Mouse (Mus musculus): Measurements from ENCODE around the gene Ncor1. TPM values are rescaled to one million over a fixed set of nuclear protein-coding genes. Genes with fewer than 3 reads are reported as not detected.

The Ncor1 gene
- polyA plus RNA-seq (2014; fragmentation: Nextera tagmentation; extraction: Ambion mirVana): 141 and 150 TPM in 2 replicates

DNA sequence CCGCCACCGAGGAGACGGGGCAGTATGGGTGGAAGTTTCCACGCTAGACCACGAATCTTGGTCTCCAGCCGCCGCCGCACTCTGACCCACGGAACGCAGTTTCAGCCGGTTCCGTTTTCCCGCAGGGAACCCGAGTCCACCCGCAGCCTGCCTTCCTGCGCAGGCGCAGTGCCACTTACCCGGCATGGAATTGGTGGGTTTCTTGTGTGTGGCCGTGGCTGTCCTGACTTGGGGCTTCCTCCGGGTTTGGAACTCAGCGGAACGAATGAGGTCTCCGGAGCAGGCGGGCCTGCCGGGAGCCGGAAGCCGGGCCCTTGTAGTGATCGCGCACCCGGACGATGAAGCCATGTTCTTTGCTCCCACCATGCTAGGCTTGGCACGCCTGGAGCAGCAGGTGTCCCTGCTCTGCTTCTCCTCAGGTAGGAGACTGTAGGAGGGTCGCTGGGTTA is at the start of gene Ncor1, which contains the start of gene Pigl:
Gene Ncor1, minus strand, starts transcription at position 266 of the 449 bp plus-strand sequence.
Gene Pigl, plus strand, starts transcription at position 185 of the 449 bp plus-strand sequence.
- H3K4me3 ChIP-seq (ENCODE audit: control insufficient read depth in 1 of 2, insufficient read depth in 1 of 2, low read depth in 1 of 2, low read length in 2 of 2): peak within 1 kb of the TSS; percentile 96 to 98
- H3K27ac ChIP-seq (replicated peaks in 1 of 2; ENCODE audit: control insufficient read depth in 1 of 2, insufficient read depth in 1 of 2, low read depth in 2 of 2, low read length in 2 of 2): peak within 1 kb of the TSS; percentile 98 to 100
- H3K9ac ChIP-seq (ENCODE audit: low read length): peak within 1 kb of the TSS; percentile 99
- peaks cover 0 to 14% of the 10 kb centered on the region in 2 experiments; a peak in 2 of 4 replicates for H3K4me1 ChIP-seq (ENCODE audit: control insufficient read depth in 2 of 2, insufficient read depth in 2 of 2, low read length in 2 of 2)
- no peaks in the 10 kb centered on the region for H3K27me3 ChIP-seq (ENCODE audit: control insufficient read depth, insufficient read depth, low read length)
- peak; percentile 72 for ATAC-seq (ENCODE audit: insufficient number of reproducible peaks, insufficient read depth, low FRiP score, low read depth)
- H3K4me2 ChIP-seq (ENCODE audit: low read length): peak within 1 kb of the TSS; percentile 93
- H3K9me3 ChIP-seq (ENCODE audit: control insufficient read depth, low read length): no peaks in the 10 kb centered on the region
- under 1% methylated on average over 33 of the region's 33 CpGs for WGBS
- H3K36me3 ChIP-seq (ENCODE audit: control insufficient read depth, insufficient read depth, low read length): no peaks in the 10 kb centered on the region

DNA sequence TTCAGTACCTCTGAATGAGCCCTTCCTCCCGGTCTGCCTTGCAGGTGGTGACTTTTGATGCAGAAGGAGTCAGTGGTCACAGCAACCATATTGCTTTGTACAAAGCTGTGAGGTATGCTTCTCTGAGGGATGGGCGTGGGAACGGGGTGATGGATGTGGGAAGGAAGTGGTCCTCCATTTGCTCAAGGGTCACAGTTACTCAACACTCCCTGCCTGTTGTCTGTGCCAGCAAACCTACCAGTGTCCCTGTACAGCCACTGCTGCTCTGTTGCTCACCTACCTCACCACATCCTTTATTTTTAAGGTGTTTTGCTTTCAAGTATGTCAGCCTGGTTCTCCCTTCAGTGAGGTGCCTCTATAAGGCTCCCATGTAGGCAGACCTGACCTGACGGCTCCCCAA is 49.3 kb upstream of the Ncor1 start:
- H3K4me3 ChIP-seq (ENCODE audit: control insufficient read depth in 1 of 2, insufficient read depth in 1 of 2, low read depth in 1 of 2, low read length in 2 of 2): no peak overlapping the region
- H3K27ac ChIP-seq (replicated peaks in 1 of 2; ENCODE audit: control insufficient read depth in 1 of 2, insufficient read depth in 1 of 2, low read depth in 2 of 2, low read length in 2 of 2): no peak overlapping the region
- no peaks in the 10 kb centered on the region for H3K4me1 ChIP-seq (ENCODE audit: control insufficient read depth in 2 of 2, insufficient read depth in 2 of 2, low read length in 2 of 2)
- 85% methylated on average over 4 of the region's 4 CpGs for WGBS
- H3K9ac ChIP-seq (ENCODE audit: low read length): no peak overlapping the region
- no peaks in the 10 kb centered on the region for H3K36me3 ChIP-seq (ENCODE audit: control insufficient read depth, insufficient read depth, low read length)
- H3K9me3 ChIP-seq (ENCODE audit: control insufficient read depth, low read length): no peaks in the 10 kb centered on the region
- ATAC-seq (ENCODE audit: insufficient number of reproducible peaks, insufficient read depth, low FRiP score, low read depth): no peak
- no peak overlapping the region for H3K4me2 ChIP-seq (ENCODE audit: low read length)
- H3K27me3 ChIP-seq (ENCODE audit: control insufficient read depth, insufficient read depth, low read length): no peaks in the 10 kb centered on the region

DNA sequence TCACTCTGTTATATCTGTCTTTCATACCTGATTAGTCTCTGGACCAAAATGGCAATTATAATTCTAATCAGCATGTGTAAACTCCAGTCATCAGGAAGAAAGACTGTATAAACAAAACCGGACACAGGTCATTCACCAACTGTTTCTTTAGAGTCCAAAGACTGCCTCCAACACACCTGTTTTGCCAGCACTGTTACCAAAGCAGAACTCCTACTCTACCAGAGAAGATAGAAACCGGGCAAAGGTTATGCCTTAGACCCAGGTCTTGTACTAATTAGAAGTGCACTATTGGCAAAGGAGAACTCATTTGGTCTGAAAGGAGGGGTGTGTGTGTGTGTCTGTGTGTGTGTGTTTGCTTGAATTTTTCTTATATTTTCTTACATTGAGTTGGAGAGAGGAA is 42.2 kb upstream of the Ncor1 start:
- Histone ChIP-seq H3K9me3 (ENCODE audit: control insufficient read depth, low read length) (no peaks in the 10 kb centered on the region), H3K36me3 (ENCODE audit: control insufficient read depth, insufficient read depth, low read length) (no peaks in the 10 kb centered on the region), H3K9ac (ENCODE audit: low read length) (no peak overlapping the region), H3K4me2 (ENCODE audit: low read length) (no peak overlapping the region), H3K4me1 (ENCODE audit: control insufficient read depth in 2 of 2, insufficient read depth in 2 of 2, low read length in 2 of 2) (peaks cover 1 to 7% of the 10 kb centered on the region in 2 experiments), H3K27me3 (ENCODE audit: control insufficient read depth, insufficient read depth, low read length) (no peaks in the 10 kb centered on the region), H3K4me3 (ENCODE audit: control insufficient read depth in 1 of 2, insufficient read depth in 1 of 2, low read depth in 1 of 2, low read length in 2 of 2) (no peak overlapping the region), H3K27ac (replicated peaks in 1 of 2; ENCODE audit: control insufficient read depth in 1 of 2, insufficient read depth in 1 of 2, low read depth in 2 of 2, low read length in 2 of 2) (no peak overlapping the region)
- WGBS: 82% methylated on average over 2 of the region's 2 CpGs
- no peak for ATAC-seq (ENCODE audit: insufficient number of reproducible peaks, insufficient read depth, low FRiP score, low read depth)

DNA sequence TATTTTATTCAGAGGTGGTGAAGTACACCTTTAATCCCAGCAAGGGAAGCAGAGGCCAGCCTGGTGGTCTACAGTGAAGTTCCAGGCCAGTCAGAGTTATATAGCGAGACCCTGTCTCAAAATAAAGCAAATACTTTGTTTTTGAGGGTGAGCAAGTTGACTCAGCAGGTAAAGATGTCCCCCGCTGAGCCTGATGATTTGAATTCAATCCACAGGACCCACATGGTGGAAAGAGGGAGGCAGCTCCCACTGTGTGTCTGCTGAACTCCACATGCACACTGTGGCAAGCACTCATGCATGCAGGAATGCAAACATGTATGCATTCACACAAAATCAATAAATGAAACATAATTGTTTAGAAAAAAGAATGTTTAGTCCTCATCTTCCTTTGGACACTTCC is 40.5 kb upstream of the Ncor1 start:
- no peak overlapping the region for H3K4me3 ChIP-seq (ENCODE audit: control insufficient read depth in 1 of 2, insufficient read depth in 1 of 2, low read depth in 1 of 2, low read length in 2 of 2)
- 88% methylated on average over 2 of the region's 2 CpGs for WGBS
- no peaks in the 10 kb centered on the region for H3K9me3 ChIP-seq (ENCODE audit: control insufficient read depth, low read length)
- H3K4me1 ChIP-seq (ENCODE audit: control insufficient read depth in 2 of 2, insufficient read depth in 2 of 2, low read length in 2 of 2): peaks cover 13 to 21% of the 10 kb centered on the region in 2 experiments
- H3K36me3 ChIP-seq (ENCODE audit: control insufficient read depth, insufficient read depth, low read length): no peaks in the 10 kb centered on the region
- no peak for ATAC-seq (ENCODE audit: insufficient number of reproducible peaks, insufficient read depth, low FRiP score, low read depth)
- no peak overlapping the region for H3K27ac ChIP-seq (replicated peaks in 1 of 2; ENCODE audit: control insufficient read depth in 1 of 2, insufficient read depth in 1 of 2, low read depth in 2 of 2, low read length in 2 of 2)
- H3K27me3 ChIP-seq (ENCODE audit: control insufficient read depth, insufficient read depth, low read length): no peaks in the 10 kb centered on the region
- H3K9ac ChIP-seq (ENCODE audit: low read length): no peak overlapping the region
- no peak overlapping the region for H3K4me2 ChIP-seq (ENCODE audit: low read length)

DNA sequence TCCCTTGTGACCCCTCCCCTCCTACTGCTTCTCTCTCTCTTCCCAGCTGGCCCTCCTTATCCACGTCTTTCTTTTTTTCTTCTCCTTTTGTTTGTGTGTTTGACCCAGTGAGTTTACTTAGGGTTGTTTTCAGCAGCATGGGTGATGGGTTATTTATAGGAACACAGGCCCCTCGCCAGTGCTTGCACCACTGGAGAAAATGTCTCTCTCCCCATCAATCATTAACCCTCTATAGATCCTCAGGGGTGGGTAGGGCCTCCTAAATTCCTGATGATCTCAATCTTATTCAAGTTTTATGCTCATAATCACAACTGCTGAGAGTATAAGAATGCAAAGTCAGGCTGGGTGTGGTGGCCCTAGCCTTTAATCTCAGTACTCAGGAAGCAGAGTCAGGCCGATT is 38.8 kb upstream of the Ncor1 start:
- Histone ChIP-seq H3K4me2 (ENCODE audit: low read length) (no peak overlapping the region), H3K27ac (replicated peaks in 1 of 2; ENCODE audit: control insufficient read depth in 1 of 2, insufficient read depth in 1 of 2, low read depth in 2 of 2, low read length in 2 of 2) (no peak overlapping the region), H3K4me3 (ENCODE audit: control insufficient read depth in 1 of 2, insufficient read depth in 1 of 2, low read depth in 1 of 2, low read length in 2 of 2) (no peak overlapping the region), H3K4me1 (ENCODE audit: control insufficient read depth in 2 of 2, insufficient read depth in 2 of 2, low read length in 2 of 2) (peaks cover 13 to 21% of the 10 kb centered on the region in 2 experiments), H3K9me3 (ENCODE audit: control insufficient read depth, low read length) (no peaks in the 10 kb centered on the region), H3K27me3 (ENCODE audit: control insufficient read depth, insufficient read depth, low read length) (no peaks in the 10 kb centered on the region), H3K9ac (ENCODE audit: low read length) (no peak overlapping the region), H3K36me3 (ENCODE audit: control insufficient read depth, insufficient read depth, low read length) (no peaks in the 10 kb centered on the region)
- ATAC-seq (ENCODE audit: insufficient number of reproducible peaks, insufficient read depth, low FRiP score, low read depth): no peak
- 46% methylated on average over 3 of the region's 3 CpGs for WGBS

DNA sequence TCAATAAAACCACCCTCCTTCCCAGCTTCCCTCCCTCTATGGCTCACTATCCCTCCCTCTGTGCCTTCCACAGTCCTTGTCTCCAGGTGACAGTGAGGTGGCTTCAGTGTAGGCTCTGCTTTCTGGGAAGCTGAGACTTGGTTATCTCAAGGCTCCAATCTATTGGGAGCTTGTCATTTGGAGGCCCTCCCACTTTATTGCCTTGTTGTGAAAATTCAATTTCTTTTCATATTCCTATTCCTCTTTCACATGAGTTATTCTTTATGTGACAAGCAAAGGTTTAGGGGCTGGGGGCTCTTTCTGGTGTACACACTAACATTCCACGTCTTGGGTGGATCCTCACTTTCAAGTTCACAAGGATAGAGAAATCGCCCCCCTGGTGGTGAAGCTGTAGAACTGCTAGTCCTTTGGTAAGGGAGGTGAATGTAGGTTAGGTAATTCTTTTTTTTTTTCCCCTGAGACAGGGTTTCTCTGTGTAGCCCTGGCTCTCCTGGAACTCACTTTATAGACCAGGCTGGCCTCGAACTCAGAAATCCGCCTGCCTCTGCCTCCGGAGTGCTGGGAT is 37.9 kb upstream of the Ncor1 start:
- Histone ChIP-seq H3K9ac (ENCODE audit: low read length) (no peak overlapping the region), H3K4me1 (ENCODE audit: control insufficient read depth in 2 of 2, insufficient read depth in 2 of 2, low read length in 2 of 2) (peaks cover 13 to 21% of the 10 kb centered on the region in 2 experiments), H3K4me3 (ENCODE audit: control insufficient read depth in 1 of 2, insufficient read depth in 1 of 2, low read depth in 1 of 2, low read length in 2 of 2) (no peak overlapping the region), H3K36me3 (ENCODE audit: control insufficient read depth, insufficient read depth, low read length) (no peaks in the 10 kb centered on the region), H3K9me3 (ENCODE audit: control insufficient read depth, low read length) (no peaks in the 10 kb centered on the region), H3K27me3 (ENCODE audit: control insufficient read depth, insufficient read depth, low read length) (no peaks in the 10 kb centered on the region), H3K4me2 (ENCODE audit: low read length) (no peak overlapping the region), H3K27ac (replicated peaks in 1 of 2; ENCODE audit: control insufficient read depth in 1 of 2, insufficient read depth in 1 of 2, low read depth in 2 of 2, low read length in 2 of 2) (no peak overlapping the region)
- ATAC-seq (ENCODE audit: insufficient number of reproducible peaks, insufficient read depth, low FRiP score, low read depth): no peak
- WGBS: 55% methylated on average over 5 of the region's 5 CpGs

DNA sequence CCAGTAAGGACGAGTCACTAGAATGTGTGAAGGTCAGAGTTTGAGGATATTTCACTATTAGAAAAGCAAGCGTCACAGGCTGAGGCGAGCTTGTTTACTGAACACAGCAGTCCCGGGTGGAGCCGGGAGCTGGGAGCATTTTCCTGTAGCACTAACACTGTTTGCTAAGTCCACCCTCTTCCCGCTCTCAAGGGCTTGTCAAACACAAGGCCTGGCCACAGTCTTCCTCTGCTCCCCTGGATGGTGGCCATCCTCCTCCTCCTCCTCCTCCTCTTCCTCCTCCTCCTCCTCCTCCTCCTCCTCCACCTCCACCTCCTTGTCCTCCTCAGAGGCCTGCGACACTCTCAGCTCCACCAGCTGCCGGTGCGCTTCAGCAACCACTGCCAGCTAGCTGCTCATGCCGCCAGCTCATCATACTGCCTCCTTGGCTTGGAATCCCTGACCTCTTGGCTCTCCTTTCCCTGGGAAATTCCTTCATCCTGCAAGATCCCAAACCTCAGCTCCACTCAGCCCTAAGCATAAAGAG is 37.0 kb upstream of the Ncor1 start:
- H3K9ac ChIP-seq (ENCODE audit: low read length): peak overlapping the region; percentile 39

More for the DNA sequence above, 37.0 kb upstream of the Ncor1 start:
- no peak for ATAC-seq (ENCODE audit: insufficient number of reproducible peaks, insufficient read depth, low FRiP score, low read depth)
- H3K9me3 ChIP-seq (ENCODE audit: control insufficient read depth, low read length): no peaks in the 10 kb centered on the region
- H3K36me3 ChIP-seq (ENCODE audit: control insufficient read depth, insufficient read depth, low read length): no peaks in the 10 kb centered on the region
- H3K27me3 ChIP-seq (ENCODE audit: control insufficient read depth, insufficient read depth, low read length): no peaks in the 10 kb centered on the region
- peak overlapping the region; percentile 78 to 82 for H3K27ac ChIP-seq (replicated peaks in 1 of 2; ENCODE audit: control insufficient read depth in 1 of 2, insufficient read depth in 1 of 2, low read depth in 2 of 2, low read length in 2 of 2)
- H3K4me2 ChIP-seq (ENCODE audit: low read length): peak overlapping the region; percentile 28; the same call in 1 of the 2 replicates
- 31% methylated on average over 9 of the region's 10 CpGs for WGBS
- H3K4me3 ChIP-seq (ENCODE audit: control insufficient read depth in 1 of 2, insufficient read depth in 1 of 2, low read depth in 1 of 2, low read length in 2 of 2): no peak overlapping the region
- H3K4me1 ChIP-seq (ENCODE audit: control insufficient read depth in 2 of 2, insufficient read depth in 2 of 2, low read length in 2 of 2): peaks cover 13 to 21% of the 10 kb centered on the region in 2 experiments

Data from heart, embryonic 14.5 days (tissue).